Mouse (Mus musculus) intestine, embryonic 15.5 days (tissue): ENCODE results near the gene Psg19. TPM values are rescaled to one million over a fixed set of nuclear protein-coding genes. Genes with fewer than 3 reads are reported as not detected.

Experiments used
- ATAC-seq: fragments of 200-750 bp; cut with Nextera tagmentation; 2 replicates; pipeline ENCODE4 v1.8.0; 2017; ENCODE audit warnings: moderate TSS enrichment, moderate library complexity
- H3K27ac ChIP-seq: fragments of 300-500 bp; sonication (generic); 2 replicates; pipeline ENCODE4 v1.5.1; 2015; ENCODE audit warnings: mild to moderate bottlenecking, inconsistent platforms
- H3K27me3 ChIP-seq: fragments of 300-500 bp; sonication (generic); replicated peaks from 2 replicates; pipeline ENCODE4 v1.6.1; 2015; ENCODE audit warnings: inconsistent platforms
- H3K36me3 ChIP-seq: fragments of 300-500 bp; sonication (generic); 2 replicates; pipeline ENCODE4 v1.6.1; 2015; ENCODE audit warnings: inconsistent platforms
- H3K4me1 ChIP-seq: fragments of 300-500 bp; sonication (generic); replicated peaks from 2 replicates; pipeline ENCODE4 v1.6.1; 2015; ENCODE audit warnings: inconsistent platforms
- H3K4me2 ChIP-seq: fragments of 300-500 bp; sonication (generic); replicated peaks from 2 replicates; pipeline ENCODE4 v1.6.1; 2015; ENCODE audit warnings: mild to moderate bottlenecking, inconsistent platforms
- H3K4me3 ChIP-seq: fragments of 300-500 bp; sonication (generic); replicated peaks from 2 replicates; pipeline ENCODE4 v1.5.1; 2015; ENCODE audit warnings: inconsistent platforms
- H3K9ac ChIP-seq: fragments of 300-500 bp; sonication (generic); 2 replicates; pipeline ENCODE4 v1.6.1; 2015; ENCODE audit warnings: inconsistent platforms
- H3K9me3 ChIP-seq: fragments of 300-500 bp; sonication (generic); 2 replicates; pipeline ENCODE4 v1.6.1; 2016; ENCODE audit warnings: inconsistent platforms
- WGBS: fragments of 180-500 bp; shearing (Covaris S2); methylation state at CpG from one replicate; pipeline ENCODE4 v1.1.7; 2015; 5-methylcytosine and 5-hydroxymethylcytosine counted together
- polyA plus RNA-seq: library from polyadenylated mRNA; unstranded; fragments of >200 nt; fragmentation: Nextera tagmentation; extraction: Ambion mirVana; gene quantifications from 2 replicates; pipeline ENCODE4 v1.2.1, GENCODE M21; 2015

Gene Psg19
- polyA plus RNA-seq, result not detected in 2 replicates

DNA sequence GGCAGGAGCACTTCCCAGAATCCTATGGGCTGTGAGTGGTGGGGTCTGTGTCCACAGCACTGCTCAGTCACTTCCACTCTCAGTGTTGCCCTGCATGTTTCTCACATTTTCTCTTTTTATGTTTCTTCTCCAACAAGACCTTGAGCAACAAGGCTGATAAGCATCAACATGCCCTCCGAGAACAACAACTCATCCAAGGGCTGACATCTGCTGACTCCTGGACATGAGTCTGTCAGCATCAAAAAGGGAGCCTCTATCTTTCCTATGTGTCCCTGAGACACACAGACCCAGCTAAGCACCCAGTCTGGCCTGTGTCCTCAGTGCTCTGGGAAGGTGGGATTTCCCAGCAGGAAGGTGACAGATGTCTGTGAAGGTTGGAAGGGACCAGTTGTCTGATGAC lies at the start of gene Psg19:
Gene Psg19 (minus strand): TSS at position 101 of the 400 bp plus-strand sequence.
- H3K4me3 ChIP-seq, result no peak within 1 kb of the TSS
- no peaks in the 10 kb centered on the region for H3K9me3 ChIP-seq
- no peaks in the 10 kb centered on the region for H3K36me3 ChIP-seq
- no peak for ATAC-seq
- H3K4me1 ChIP-seq, result no peaks in the 10 kb centered on the region
- WGBS, result 78% methylated on average over 1 of the region's 1 CpGs
- H3K27me3 ChIP-seq, result no peaks in the 10 kb centered on the region
- no peak within 1 kb of the TSS for H3K9ac ChIP-seq
- H3K4me2 ChIP-seq, result no peak within 1 kb of the TSS
- H3K27ac ChIP-seq, result no peak within 1 kb of the TSS

- no peak for ATAC-seq
- no peaks in the 10 kb centered on the region for H3K36me3 ChIP-seq
Measured at GRCm38 (mm10) chr7:18844811-18845210, 46.5 kb upstream of the Psg19 start.

GRCm38 (mm10) chr7:18841174-18841567 lies 42.9 kb upstream of the Psg19 start:
- Histone ChIP-seq H3K4me3 (peak overlapping the region; percentile 29), H3K9ac (no peak overlapping the region), H3K4me2 (peak overlapping the region; percentile 75), H3K9me3 (no peaks in the 10 kb centered on the region), H3K36me3 (no peaks in the 10 kb centered on the region), H3K27me3 (no peaks in the 10 kb centered on the region), H3K4me1 (peaks cover 3% of the 10 kb centered on the region; the same call in 1 of the 2 replicates), H3K27ac (peak overlapping the region; percentile 75)
- WGBS, result 52% methylated on average over 1 of the region's 1 CpGs
- ATAC-seq, result peak; percentile 13

More at GRCm38 (mm10) chr7:18844811-18845210, 46.5 kb upstream of the Psg19 start:
- no peaks in the 10 kb centered on the region for H3K27me3 ChIP-seq
- H3K9ac ChIP-seq, result no peak overlapping the region
- no peak overlapping the region for H3K4me3 ChIP-seq
- H3K4me1 ChIP-seq, result peaks cover 7% of the 10 kb centered on the region
- H3K4me2 ChIP-seq, result no peak overlapping the region
- H3K27ac ChIP-seq, result no peak overlapping the region
- no peaks in the 10 kb centered on the region for H3K9me3 ChIP-seq
- WGBS, result 24% methylated on average over 5 of the region's 5 CpGs

DNA sequence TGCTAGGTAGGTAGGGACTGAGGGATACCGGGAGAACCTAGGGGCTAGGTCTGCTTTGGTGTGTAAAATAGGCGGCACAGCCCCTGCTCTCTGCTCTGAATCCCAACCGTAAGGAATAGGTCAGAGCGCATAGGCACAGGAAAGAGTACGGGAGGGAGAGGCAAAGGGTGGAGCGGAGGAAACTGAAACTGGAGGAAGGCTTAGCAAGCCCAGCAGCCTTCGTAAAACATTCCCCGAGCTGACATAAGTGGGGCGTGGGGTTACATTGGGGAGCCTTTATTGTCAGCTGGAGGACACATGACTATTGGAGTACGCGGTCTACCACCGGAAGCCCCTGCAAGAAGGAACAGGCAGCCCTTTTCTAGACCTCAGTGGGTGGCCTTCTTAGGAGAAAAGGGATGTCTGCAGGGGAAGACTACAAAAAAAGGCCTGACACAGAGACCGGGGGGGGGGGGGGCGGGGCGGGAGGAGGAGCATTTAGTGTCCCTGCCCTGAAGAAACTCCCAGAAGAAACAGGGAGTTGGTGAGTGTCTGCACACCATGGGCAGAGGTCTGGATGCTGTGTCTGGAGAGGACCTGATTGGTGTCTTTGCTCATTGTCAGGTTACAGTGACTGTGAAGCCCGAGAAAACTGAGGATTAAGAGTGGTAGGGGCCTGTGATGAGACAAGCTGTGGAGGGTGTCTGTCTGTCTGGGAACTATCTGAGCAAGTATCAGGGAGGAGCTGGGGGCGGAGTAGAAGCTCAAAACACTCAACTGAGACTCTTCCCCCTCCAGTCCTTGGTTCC lies 42.3 kb upstream of the Psg19 start:
- no peaks in the 10 kb centered on the region for H3K27me3 ChIP-seq
- peaks cover 3% of the 10 kb centered on the region; the same call in 1 of the 2 replicates for H3K4me1 ChIP-seq
- no peaks in the 10 kb centered on the region for H3K36me3 ChIP-seq
- H3K4me3 ChIP-seq, result peak overlapping the region; percentile 36
- peak overlapping the region; percentile 50 for H3K9ac ChIP-seq
- H3K4me2 ChIP-seq, result peak overlapping the region; percentile 75
- 4% methylated on average over 16 of the region's 17 CpGs for WGBS
- no peaks in the 10 kb centered on the region for H3K9me3 ChIP-seq
- ATAC-seq, result peak; percentile 90
- peak overlapping the region; percentile 94 for H3K27ac ChIP-seq

DNA sequence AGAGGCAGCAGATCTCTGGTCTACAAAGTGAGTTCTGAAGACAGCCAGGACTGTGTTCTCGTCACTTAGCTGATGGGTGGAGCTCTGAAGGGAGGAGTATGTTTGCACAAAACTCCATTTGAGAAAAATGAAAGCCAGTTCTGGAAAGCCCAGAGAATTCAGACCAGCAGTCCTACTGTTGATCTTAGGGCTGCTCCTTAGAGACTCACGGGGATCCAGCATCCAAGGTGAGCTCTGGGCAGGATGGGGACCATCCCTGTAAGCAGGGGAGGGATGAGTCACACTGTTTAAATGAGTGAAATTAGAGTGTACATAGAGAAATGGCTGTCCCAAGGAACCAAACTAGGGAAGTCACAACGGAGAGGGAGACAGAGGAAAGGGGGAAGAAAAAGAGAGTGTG lies 41.5 kb upstream of the Psg19 start, which contains the start of gene Mill2:
Gene Mill2 (plus strand): TSS at position 102 of the 400 bp plus-strand sequence.
- peak within 1 kb of the TSS; percentile 50 for H3K9ac ChIP-seq
- peak within 1 kb of the TSS; percentile 75 for H3K4me2 ChIP-seq
- peak; percentile 60 for ATAC-seq
- 6% methylated on average over 3 of the region's 3 CpGs for WGBS
- no peaks in the 10 kb centered on the region for H3K27me3 ChIP-seq
- H3K27ac ChIP-seq, result peak within 1 kb of the TSS; percentile 94
- peaks cover 3% of the 10 kb centered on the region; the same call in 1 of the 2 replicates for H3K4me1 ChIP-seq
- peak within 1 kb of the TSS; percentile 36 for H3K4me3 ChIP-seq
- no peaks in the 10 kb centered on the region for H3K9me3 ChIP-seq
- no peaks in the 10 kb centered on the region for H3K36me3 ChIP-seq

GRCm38 (mm10) chr7:18832298-18832697 lies 34.0 kb upstream of the Psg19 start:
- no peak overlapping the region for H3K27ac ChIP-seq
- H3K27me3 ChIP-seq, result no peaks in the 10 kb centered on the region
- H3K9me3 ChIP-seq, result no peaks in the 10 kb centered on the region
- H3K4me1 ChIP-seq, result no peaks in the 10 kb centered on the region
- ATAC-seq, result no peak
- WGBS, result 44% methylated on average over 13 of the region's 13 CpGs
- no peak overlapping the region for H3K4me3 ChIP-seq
- H3K36me3 ChIP-seq, result no peaks in the 10 kb centered on the region
- no peak overlapping the region for H3K9ac ChIP-seq
- no peak overlapping the region for H3K4me2 ChIP-seq

- Histone ChIP-seq H3K9me3 (no peaks in the 10 kb centered on the region), H3K27me3 (no peaks in the 10 kb centered on the region), H3K9ac (no peak overlapping the region), H3K4me1 (no peaks in the 10 kb centered on the region), H3K27ac (no peak overlapping the region), H3K4me2 (no peak overlapping the region), H3K4me3 (no peak overlapping the region), H3K36me3 (no peaks in the 10 kb centered on the region)
- 87% methylated on average over 7 of the region's 7 CpGs for WGBS
- ATAC-seq, result no peak
Measured at GRCm38 (mm10) chr7:18829545-18829944, 31.2 kb upstream of the Psg19 start.

- H3K4me1 ChIP-seq, result no peaks in the 10 kb centered on the region
- no peaks in the 10 kb centered on the region for H3K9me3 ChIP-seq
- H3K27ac ChIP-seq, result no peak overlapping the region
- no peak overlapping the region for H3K4me2 ChIP-seq
- H3K4me3 ChIP-seq, result no peak overlapping the region
- 67% methylated on average over 9 of the region's 9 CpGs for WGBS
- no peaks in the 10 kb centered on the region for H3K27me3 ChIP-seq
- H3K9ac ChIP-seq, result no peak overlapping the region
- no peak for ATAC-seq
- H3K36me3 ChIP-seq, result no peaks in the 10 kb centered on the region
Measured at GRCm38 (mm10) chr7:18828592-18828991, 30.3 kb upstream of the Psg19 start.

DNA sequence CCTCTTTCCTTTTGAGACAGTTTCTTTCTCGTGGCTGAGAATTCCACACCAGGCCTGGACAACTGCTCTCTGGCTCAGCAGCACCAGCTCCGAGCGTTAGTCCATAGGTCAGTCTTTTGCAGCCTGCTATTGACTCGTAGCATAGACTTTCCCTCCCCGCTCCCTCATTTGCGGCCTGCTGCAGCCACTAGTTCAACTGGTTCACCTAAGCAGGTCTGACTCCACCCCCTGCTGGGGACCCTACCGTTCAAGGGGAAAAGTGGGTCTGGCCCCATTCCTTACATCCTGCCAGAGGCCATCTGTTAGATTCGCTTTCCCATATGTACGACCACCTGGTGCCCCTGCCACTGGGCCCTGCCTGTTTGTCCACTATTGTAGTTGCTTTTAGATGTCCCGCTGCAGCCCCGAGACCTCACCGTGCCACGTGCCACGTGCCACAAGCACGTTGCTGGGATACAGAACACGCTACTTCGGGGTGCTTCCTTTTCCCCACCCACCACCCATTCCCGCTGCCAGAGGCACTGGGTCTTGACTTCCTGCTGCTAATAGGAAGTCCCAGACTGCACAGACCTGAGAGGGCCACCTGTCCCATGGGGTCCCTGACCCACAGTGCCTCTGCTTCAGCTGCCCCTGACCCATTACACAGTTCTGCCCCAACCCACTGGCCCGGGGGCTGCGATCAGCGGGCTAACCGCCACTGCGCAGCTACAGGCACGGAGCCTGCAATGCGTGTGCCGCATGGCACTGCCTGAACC lies 29.6 kb upstream of the Psg19 start:
- no peak overlapping the region for H3K9ac ChIP-seq
- H3K9me3 ChIP-seq, result no peaks in the 10 kb centered on the region
- H3K4me2 ChIP-seq, result no peak overlapping the region
- H3K36me3 ChIP-seq, result no peaks in the 10 kb centered on the region
- peak; percentile 85 for ATAC-seq
- H3K4me1 ChIP-seq, result no peaks in the 10 kb centered on the region
- WGBS, result 62% methylated on average over 26 of the region's 26 CpGs
- no peak overlapping the region for H3K4me3 ChIP-seq
- no peak overlapping the region for H3K27ac ChIP-seq
- no peaks in the 10 kb centered on the region for H3K27me3 ChIP-seq

DNA sequence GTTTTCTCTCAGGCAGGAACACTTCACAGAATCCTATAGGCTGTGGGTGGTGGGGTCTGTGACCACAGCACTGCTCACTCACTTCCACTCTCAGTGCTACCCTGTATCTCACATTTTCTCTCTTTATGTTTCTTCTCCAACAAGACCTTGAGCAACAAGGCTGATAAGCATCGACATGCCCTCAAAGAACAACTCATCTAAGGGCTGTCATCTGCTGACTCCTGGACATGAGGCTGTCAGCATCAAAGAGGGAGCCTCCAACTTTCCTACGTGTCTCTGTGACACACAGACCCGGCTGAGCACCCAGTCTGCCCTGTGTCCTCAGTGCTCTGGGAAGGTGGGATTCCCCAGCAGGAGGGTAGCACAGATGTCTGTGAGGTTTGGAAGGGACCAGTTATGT lies 23.2 kb upstream of the Psg19 start, which contains the start of gene Psg17:
Gene Psg17 (minus strand): TSS at position 101 of the 400 bp plus-strand sequence.
- no peak for ATAC-seq
- H3K9ac ChIP-seq, result no peak within 1 kb of the TSS
- WGBS, result 63% methylated on average over 3 of the region's 3 CpGs

GRCm38 (mm10) chr7:18818301-18818700 lies 20.0 kb upstream of the Psg19 start:
- no peak overlapping the region for H3K4me3 ChIP-seq
- no peak overlapping the region for H3K9ac ChIP-seq
- no peak for ATAC-seq
- no peak overlapping the region for H3K27ac ChIP-seq
- no peaks in the 10 kb centered on the region for H3K4me1 ChIP-seq
- no peaks in the 10 kb centered on the region for H3K9me3 ChIP-seq
- no peak overlapping the region for H3K4me2 ChIP-seq
- H3K36me3 ChIP-seq, result no peaks in the 10 kb centered on the region
- 85% methylated on average over 9 of the region's 9 CpGs for WGBS
- H3K27me3 ChIP-seq, result no peaks in the 10 kb centered on the region

More for the DNA sequence above, 23.2 kb upstream of the Psg19 start, which contains the start of gene Psg17:
- Histone ChIP-seq H3K27me3 (no peaks in the 10 kb centered on the region), H3K27ac (no peak within 1 kb of the TSS), H3K9me3 (no peaks in the 10 kb centered on the region), H3K4me3 (no peak within 1 kb of the TSS), H3K36me3 (no peaks in the 10 kb centered on the region), H3K4me2 (no peak within 1 kb of the TSS), H3K4me1 (no peaks in the 10 kb centered on the region)

DNA sequence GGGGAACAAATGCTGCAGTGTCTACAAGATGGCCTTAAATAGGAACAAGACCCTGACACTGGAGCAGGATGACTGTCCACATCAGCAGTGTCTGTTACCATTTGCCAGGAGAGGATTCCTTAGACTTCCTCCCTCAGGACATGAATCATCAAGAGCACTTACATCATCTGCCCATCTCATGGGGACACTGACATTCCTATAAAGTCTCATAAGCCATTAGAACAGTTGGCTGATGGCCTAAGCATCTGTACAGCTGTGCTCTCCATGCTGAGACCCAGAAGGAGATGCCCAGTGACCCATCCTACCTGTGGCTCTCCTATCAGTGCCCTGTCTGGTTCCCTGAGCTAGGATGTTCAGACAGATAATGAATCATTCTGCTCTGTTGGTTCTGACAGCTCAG lies 5.2 kb upstream of the Psg19 start:
- Histone ChIP-seq H3K36me3 (no peaks in the 10 kb centered on the region), H3K27me3 (no peaks in the 10 kb centered on the region), H3K27ac (no peak overlapping the region), H3K4me3 (no peak overlapping the region), H3K4me1 (no peaks in the 10 kb centered on the region), H3K9me3 (no peaks in the 10 kb centered on the region), H3K4me2 (no peak overlapping the region), H3K9ac (no peak overlapping the region)
- no peak for ATAC-seq
